In genomic region chr2:116103411-116103996, GRCm38 (mm10) we compare ENCODE assay signal across 13 mouse cellular contexts. TPM values are rescaled to one million over a fixed set of nuclear protein-coding genes. Genes with fewer than 3 reads are reported as not detected.
DNase-seq lines count a peak whose midpoint lies in the region; ATAC-seq lines count a peak whose summit lies in the region.
"Had no signal": no experiment of that assay in that cellular context is flagged by ENCODE, and none has a peak within 500 bp of the region (broad histone marks: within the 10 kb centered on the region; RNA-seq: fewer than 3 reads in every experiment).

No protein-coding gene starts in this region.

- no peaks in the 10 kb centered on the region for H3K36me3 ChIP-seq in kidney, embryonic 14.5 days (ENCODE audit: control insufficient read depth, insufficient read depth, low read length)
- no peaks in the 10 kb centered on the region for H3K36me3 ChIP-seq in embryonic facial prominence, embryonic 12.5 days
- no peaks in the 10 kb centered on the region for H3K36me3 ChIP-seq in midbrain, embryonic 11.5 days (ENCODE audit: control insufficient read depth, insufficient read depth, low read length)
- H3K36me3 ChIP-seq: heart, embryonic 15.5 days had no signal

- H3K9ac ChIP-seq in kidney, embryonic 14.5 days (ENCODE audit: low read depth, low read length) = no peak overlapping the region
- no peak overlapping the region for H3K9ac ChIP-seq in embryonic facial prominence, embryonic 12.5 days
- peak overlapping the region; percentile 30 for H3K9ac ChIP-seq in midbrain, embryonic 11.5 days (ENCODE audit: low read length)
- H3K9ac ChIP-seq: heart, embryonic 15.5 days; liver, postnatal 0 days had no signal

- H3K27ac ChIP-seq in kidney, embryonic 14.5 days (ENCODE audit: low read depth, low read length) = no peak overlapping the region
- no peak overlapping the region for H3K27ac ChIP-seq in embryonic facial prominence, embryonic 12.5 days
- H3K27ac ChIP-seq in midbrain, embryonic 11.5 days (ENCODE audit: low read depth, low read length) = no peak overlapping the region
- H3K27ac ChIP-seq: heart, embryonic 15.5 days had no signal

- no peaks in the 10 kb centered on the region for H3K4me1 ChIP-seq in kidney, embryonic 14.5 days (ENCODE audit: control insufficient read depth, insufficient read depth, low read length)
- no peaks in the 10 kb centered on the region for H3K4me1 ChIP-seq in embryonic facial prominence, embryonic 12.5 days
- H3K4me1 ChIP-seq in midbrain, embryonic 11.5 days (ENCODE audit: control insufficient read depth, insufficient read depth, low read length) = peaks cover 4% of the 10 kb centered on the region; the same call in 1 of the 2 replicates
- H3K4me1 ChIP-seq: heart, embryonic 15.5 days had no signal

- no peak overlapping the region for H3K4me2 ChIP-seq in kidney, embryonic 14.5 days (replicated peaks; ENCODE audit: low read depth, low read length)
- H3K4me2 ChIP-seq in embryonic facial prominence, embryonic 12.5 days (replicated peaks) = no peak overlapping the region
- H3K4me2 ChIP-seq in midbrain, embryonic 11.5 days = no peak overlapping the region
- H3K4me2 ChIP-seq: heart, embryonic 15.5 days had no signal

- no peaks in the 10 kb centered on the region for H3K27me3 ChIP-seq in kidney, embryonic 14.5 days (ENCODE audit: control insufficient read depth, insufficient read depth, low read length)
- H3K27me3 ChIP-seq in embryonic facial prominence, embryonic 12.5 days = no peaks in the 10 kb centered on the region
- no peaks in the 10 kb centered on the region for H3K27me3 ChIP-seq in midbrain, embryonic 11.5 days (ENCODE audit: control insufficient read depth, insufficient read depth, low read length)
- H3K27me3 ChIP-seq: heart, embryonic 15.5 days had no signal

- H3K4me3 ChIP-seq in kidney, embryonic 14.5 days (ENCODE audit: low read length) = no peak overlapping the region
- H3K4me3 ChIP-seq in embryonic facial prominence, embryonic 12.5 days = no peak overlapping the region
- H3K4me3 ChIP-seq in midbrain, embryonic 11.5 days (ENCODE audit: low read depth, low read length) = no peak overlapping the region
- H3K4me3 ChIP-seq: heart, embryonic 15.5 days had no signal

- no peaks in the 10 kb centered on the region for H3K9me3 ChIP-seq in kidney, embryonic 14.5 days (ENCODE audit: control insufficient read depth, low read length)
- no peaks in the 10 kb centered on the region for H3K9me3 ChIP-seq in embryonic facial prominence, embryonic 12.5 days
- no peaks in the 10 kb centered on the region for H3K9me3 ChIP-seq in midbrain, embryonic 11.5 days (ENCODE audit: control insufficient read depth, low read length)
- H3K9me3 ChIP-seq: heart, embryonic 15.5 days had no signal

- ATAC-seq in kidney, embryonic 14.5 days (ENCODE audit: low FRiP score, low TSS enrichment) = peak; percentile 81; the same call in 1 of the 2 replicates
- ATAC-seq in embryonic facial prominence, embryonic 12.5 days (ENCODE audit: insufficient number of reproducible peaks, insufficient read depth, low FRiP score, low TSS enrichment) = 0 out of 2 replicates have a peak, but pooled peaks have one; percentile 56
- ATAC-seq in midbrain, embryonic 11.5 days (ENCODE audit: low FRiP score) = peak; percentile 96
- no peak for ATAC-seq in megakaryocyte, adult 5-6 weeks (ENCODE audit: poor library complexity, severe bottlenecking)
- ATAC-seq in erythroblast, adult 5-6 weeks (replicated peaks; ENCODE audit: low FRiP score, poor library complexity, severe bottlenecking) = no peak
- ATAC-seq: liver, postnatal 0 days had no signal

- DNase-seq in kidney, postnatal 25 days = no peak
- DNase-seq in MN1 (ENCODE audit: low spot score) = peak; percentile 20
- peak; percentile 86 for DNase-seq in midbrain, embryonic 11.5 days (ENCODE audit: low spot score, missing footprints)
- DNase-seq in thymus, postnatal 10 days (ENCODE audit: low spot score in 2 of 2) = no peak
- DNase-seq: adrenal gland, postnatal 36 days; cerebellum, adult 11-12 months; liver, postnatal 0 days; thymus, postnatal 25 days had no signal

- WGBS in kidney, embryonic 14.5 days = 47% methylated on average over 5 of the region's 5 CpGs
- 39% methylated on average over 5 of the region's 5 CpGs for WGBS in embryonic facial prominence, embryonic 12.5 days
- 20% methylated on average over 5 of the region's 5 CpGs for WGBS in midbrain, embryonic 11.5 days

RNA-seq across cellular contexts. Expression of gene Meis2, which starts 37.9 kb away (rescaled TPM):
- polyA plus RNA-seq in kidney, embryonic 14.5 days (2014; fragmentation: Nextera tagmentation; extraction: Ambion mirVana) = 111 and 112 TPM in 2 replicates
- polyA plus RNA-seq in embryonic facial prominence, embryonic 12.5 days (2016; fragmentation: Nextera tagmentation; extraction: Ambion mirVana) = 71.2 and 71.7 TPM in 2 replicates
- polyA plus RNA-seq in midbrain, embryonic 11.5 days (2014; fragmentation: Nextera tagmentation; extraction: Ambion mirVana) = 52.2 and 56.5 TPM in 2 replicates
- total RNA-seq in megakaryocyte, adult 5-6 weeks (2015) = not detected in 2 replicates
- not detected in 2 replicates for total RNA-seq in megakaryocyte, adult 5-6 weeks (2017)
- total RNA-seq in erythroblast, adult 5-6 weeks (2015; ENCODE audit: low replicate concordance) = 0.63 TPM in 1 of 2 replicates, not detected in the other
- not detected in 2 replicates for total RNA-seq in erythroblast, adult 5-6 weeks (2017; ENCODE audit: low replicate concordance)

Comparison
In these comparisons a context has a peak if more than half of its experiments do, and no peak if none do; other contexts are left out.
1. ATAC-seq: peak in kidney, embryonic 14.5 days (single experiment), embryonic facial prominence, embryonic 12.5 days (single experiment) and midbrain, embryonic 11.5 days (single experiment); none in megakaryocyte, adult 5-6 weeks (single experiment) and erythroblast, adult 5-6 weeks (single experiment).
2. DNase-seq: peak in MN1 (single experiment) and midbrain, embryonic 11.5 days (single experiment); none in kidney, postnatal 25 days (0 of 2) and thymus, postnatal 10 days (0 of 2).